In the genomic region with DNA sequence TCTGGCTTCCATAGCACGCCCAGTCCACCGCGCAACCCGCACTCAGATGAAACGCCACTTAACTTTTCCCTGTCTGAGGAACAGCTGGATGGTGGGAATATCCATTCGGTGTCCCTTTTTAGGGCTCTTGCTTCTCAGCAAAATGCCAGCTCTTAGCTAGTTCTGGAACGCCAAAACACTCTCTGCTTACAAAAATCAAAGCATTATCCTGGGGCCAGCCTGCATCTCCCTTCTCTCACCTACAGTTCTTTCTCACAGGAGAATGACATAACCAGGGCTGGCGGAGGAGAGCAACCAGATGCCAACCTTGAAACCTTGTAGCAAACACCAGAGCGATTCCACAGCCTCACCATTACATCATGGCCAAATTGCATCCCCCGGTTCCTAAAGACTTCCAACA, we compare ENCODE assay signal across 11 mouse cellular contexts.
A peak's percentile ranks its signal among the peaks of the same experiment; 100 is the strongest.
DNase-seq lines count a peak whose midpoint lies in the region; ATAC-seq and TF ChIP-seq lines count a peak whose summit lies in the region.
"Had no signal": no experiment of that assay in that cellular context is flagged by ENCODE, and none has a peak within 500 bp of the region (broad histone marks: within the 10 kb centered on the region; RNA-seq: fewer than 3 reads in every experiment).

No protein-coding gene starts in this region.

- 78% methylated on average over 10 of the region's 10 CpGs for WGBS in lung, embryonic 15.5 days
- WGBS in embryonic facial prominence, embryonic 15.5 days, result 69% methylated on average over 10 of the region's 10 CpGs
- WGBS in hindbrain, embryonic 14.5 days, result 75% methylated on average over 10 of the region's 10 CpGs
- 62% methylated on average over 10 of the region's 10 CpGs for WGBS in midbrain, postnatal 0 days

- H3K9ac ChIP-seq in lung, embryonic 15.5 days, result no peak overlapping the region
- no peak overlapping the region for H3K9ac ChIP-seq in embryonic facial prominence, embryonic 15.5 days
- peak overlapping the region; percentile 37; the same call in 1 of the 2 replicates for H3K9ac ChIP-seq in hindbrain, embryonic 14.5 days
- peak overlapping the region; percentile 20; the same call in 1 of the 2 replicates for H3K9ac ChIP-seq in midbrain, postnatal 0 days (replicated peaks; ENCODE audit: low read length, poor library complexity, severe bottlenecking)

- DNase-seq in lung, postnatal 4 days, result no peak
- DNase-seq in hindbrain, embryonic 14.5 days (ENCODE audit: low spot score), result no peak
- DNase-seq in midbrain, postnatal 0 days (ENCODE audit: low spot score), result no peak
- no peak for DNase-seq in urinary bladder, postnatal 14 days (ENCODE audit: low spot score)
- no peak for DNase-seq in spleen, postnatal 14 days (ENCODE audit: low spot score in 2 of 2)
- DNase-seq: cerebellum, adult 18-20 months; kidney, postnatal 25 days had no signal

- H3K27ac ChIP-seq in lung, embryonic 15.5 days, result no peak overlapping the region
- H3K27ac ChIP-seq in embryonic facial prominence, embryonic 15.5 days (replicated peaks), result no peak overlapping the region
- H3K27ac ChIP-seq in hindbrain, embryonic 14.5 days, result no peak overlapping the region
- H3K27ac ChIP-seq in midbrain, postnatal 0 days (ENCODE audit: low read depth, low read length), result no peak overlapping the region

- no peak overlapping the region for H3K4me3 ChIP-seq in lung, embryonic 15.5 days
- 0 out of 2 replicates have a peak overlapping the region, but pooled peaks have one; percentile 17 for H3K4me3 ChIP-seq in embryonic facial prominence, embryonic 15.5 days (replicated peaks)
- H3K4me3 ChIP-seq in hindbrain, embryonic 14.5 days (replicated peaks; ENCODE audit: low read length), result peak overlapping the region; percentile 26
- peak overlapping the region; percentile 31 for H3K4me3 ChIP-seq in midbrain, postnatal 0 days (ENCODE audit: low read depth, low read length)

- H3K9me3 ChIP-seq in lung, embryonic 15.5 days, result no peaks in the 10 kb centered on the region
- H3K9me3 ChIP-seq in embryonic facial prominence, embryonic 15.5 days (replicated peaks), result no peaks in the 10 kb centered on the region
- no peaks in the 10 kb centered on the region for H3K9me3 ChIP-seq in hindbrain, embryonic 14.5 days (ENCODE audit: control insufficient read depth, low read length)
- no peaks in the 10 kb centered on the region for H3K9me3 ChIP-seq in midbrain, postnatal 0 days (ENCODE audit: low read length)

- H3K27me3 ChIP-seq in lung, embryonic 15.5 days, result no peaks in the 10 kb centered on the region
- H3K27me3 ChIP-seq in embryonic facial prominence, embryonic 15.5 days, result no peaks in the 10 kb centered on the region
- H3K27me3 ChIP-seq in hindbrain, embryonic 14.5 days (ENCODE audit: control insufficient read depth, insufficient read depth, low read length), result no peaks in the 10 kb centered on the region
- no peaks in the 10 kb centered on the region for H3K27me3 ChIP-seq in midbrain, postnatal 0 days (ENCODE audit: insufficient read depth, low read length)

- H3K36me3 ChIP-seq in lung, embryonic 15.5 days, result no peaks in the 10 kb centered on the region
- H3K36me3 ChIP-seq in embryonic facial prominence, embryonic 15.5 days, result no peaks in the 10 kb centered on the region
- no peaks in the 10 kb centered on the region for H3K36me3 ChIP-seq in hindbrain, embryonic 14.5 days (replicated peaks; ENCODE audit: control insufficient read depth, insufficient read depth)
- H3K36me3 ChIP-seq in midbrain, postnatal 0 days (ENCODE audit: insufficient read depth, low read length), result no peaks in the 10 kb centered on the region

- peaks cover 16% of the 10 kb centered on the region for H3K4me1 ChIP-seq in lung, embryonic 15.5 days
- peaks cover 24% of the 10 kb centered on the region for H3K4me1 ChIP-seq in embryonic facial prominence, embryonic 15.5 days
- H3K4me1 ChIP-seq in hindbrain, embryonic 14.5 days (replicated peaks; ENCODE audit: control insufficient read depth, insufficient read depth, low read length), result peaks cover 28% of the 10 kb centered on the region
- peaks cover 4% of the 10 kb centered on the region; the same call in 1 of the 2 replicates for H3K4me1 ChIP-seq in midbrain, postnatal 0 days (ENCODE audit: insufficient read depth, low read length)

- ATAC-seq in lung, embryonic 15.5 days (ENCODE audit: borderline replicate concordance, extremely low read depth, low FRiP score, low TSS enrichment), result no peak
- ATAC-seq in embryonic facial prominence, embryonic 15.5 days (ENCODE audit: insufficient number of reproducible peaks, low FRiP score, low TSS enrichment, low read depth), result no peak
- no peak for ATAC-seq in hindbrain, embryonic 14.5 days (ENCODE audit: low FRiP score)
- ATAC-seq in midbrain, postnatal 0 days (ENCODE audit: low FRiP score), result no peak
- ATAC-seq in CD4-positive, CD25-positive, alpha-beta regulatory T cell, adult 4 months, result no peak
- ATAC-seq: activated CD4-positive, CD25-positive, alpha-beta regulatory T cell, adult 4 months had no signal

- no peak for TF ChIP-seq CTCF in midbrain, postnatal 0 days (IDR thresholded peaks at IDR 0.05)

- H3K4me2 ChIP-seq in lung, embryonic 15.5 days, result peak overlapping the region; percentile 35; the same call in 1 of the 2 replicates
- H3K4me2 ChIP-seq in embryonic facial prominence, embryonic 15.5 days (replicated peaks), result 0 out of 2 replicates have a peak overlapping the region, but pooled peaks have one; percentile 13
- peak overlapping the region; percentile 44 for H3K4me2 ChIP-seq in hindbrain, embryonic 14.5 days (replicated peaks)
- H3K4me2 ChIP-seq in midbrain, postnatal 0 days (ENCODE audit: low read depth, low read length, poor library complexity, severe bottlenecking), result peak overlapping the region; percentile 65

Comparison
In these comparisons a context has a peak if more than half of its experiments do, and no peak if none do; other contexts are left out.
1. H3K4me2 ChIP-seq: peak in every context shown above with its lines; median percentile 65 in midbrain, postnatal 0 days; 44 in hindbrain, embryonic 14.5 days; 35 in lung, embryonic 15.5 days; 13 in embryonic facial prominence, embryonic 15.5 days.
2. H3K9ac ChIP-seq: peak in hindbrain, embryonic 14.5 days (single experiment) and midbrain, postnatal 0 days (single experiment); none in lung, embryonic 15.5 days (single experiment) and embryonic facial prominence, embryonic 15.5 days (single experiment).